ENCODE assay signal across 7 mouse cellular contexts in the genomic region with DNA sequence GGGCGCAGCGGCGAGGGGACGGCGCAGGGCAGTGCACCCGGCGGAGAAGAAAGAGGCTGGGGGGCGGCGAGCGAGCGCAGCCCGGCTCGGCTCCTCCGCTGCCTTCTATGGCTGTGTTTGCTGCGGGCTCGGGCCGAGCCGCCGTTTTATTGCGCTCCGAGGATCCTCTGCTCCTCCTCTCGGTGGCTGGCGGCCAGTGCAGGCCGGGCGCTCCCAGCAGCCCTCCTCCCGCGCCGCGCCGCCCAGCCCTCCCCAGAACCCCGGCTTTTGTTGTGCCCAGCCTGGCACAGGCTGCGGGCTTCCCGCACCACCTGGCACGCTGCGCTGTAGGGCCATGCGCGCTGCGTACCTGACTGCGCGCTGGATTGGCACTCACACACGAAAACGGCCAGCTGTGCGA. TPM values are rescaled to one million over a fixed set of nuclear protein-coding genes. Genes with fewer than 3 reads are reported as not detected.
A peak's percentile ranks its signal among the peaks of the same experiment; 100 is the strongest.
DNase-seq lines count a peak whose midpoint lies in the region; ATAC-seq and TF ChIP-seq lines count a peak whose summit lies in the region.

No protein-coding gene starts in this region.

- H3K27ac ChIP-seq in embryonic facial prominence, embryonic 10.5 days (replicated peaks), result peak overlapping the region; percentile 97
- H3K27ac ChIP-seq in heart, adult 2 months, result peak overlapping the region; percentile 85
- peak overlapping the region; percentile 71; the same call in 1 of the 2 replicates for H3K27ac ChIP-seq in kidney, adult 2 months (ENCODE audit: insufficient read depth, low read depth, low read length)
- H3K27ac ChIP-seq in limb, embryonic 12.5 days, result peak overlapping the region; percentile 95
- peak overlapping the region; percentile 91 for H3K27ac ChIP-seq in midbrain, embryonic 14.5 days (replicated peaks; ENCODE audit: low read depth, low read length)

- peak; percentile 89 for ATAC-seq in limb, embryonic 12.5 days (ENCODE audit: insufficient number of reproducible peaks, insufficient read depth, low FRiP score, low TSS enrichment, low read depth)
- peak; percentile 94 for ATAC-seq in midbrain, embryonic 14.5 days (ENCODE audit: low FRiP score, low TSS enrichment)

- no peak for TF ChIP-seq EP300 in heart, adult 2 months (IDR thresholded peaks at IDR 0.05; ENCODE audit: insufficient read depth, low read depth, low read length)

- peak; percentile 93 for DNase-seq in adrenal gland, postnatal 14 days
- DNase-seq in embryonic facial prominence, embryonic 10.5 days (ENCODE audit: low spot score), result peak; percentile 90
- peak; percentile 92 for DNase-seq in heart, adult 2 months
- DNase-seq in kidney, adult 2 months, result peak; percentile 81
- peak; percentile 94 for DNase-seq in midbrain, embryonic 14.5 days
- peak; percentile 22 for DNase-seq in spleen, adult 12 weeks (ENCODE audit: low spot score)

- peaks cover 28% of the 10 kb centered on the region for H3K36me3 ChIP-seq in embryonic facial prominence, embryonic 10.5 days (replicated peaks)
- H3K36me3 ChIP-seq in heart, adult 2 months (ENCODE audit: control insufficient read depth, insufficient read depth, low read length), result no peaks in the 10 kb centered on the region
- H3K36me3 ChIP-seq in kidney, adult 2 months (ENCODE audit: control insufficient read depth, insufficient read depth, low read length), result no peaks in the 10 kb centered on the region
- H3K36me3 ChIP-seq in limb, embryonic 12.5 days, result peaks cover 17% of the 10 kb centered on the region
- H3K36me3 ChIP-seq in midbrain, embryonic 14.5 days (ENCODE audit: control insufficient read depth, insufficient read depth, low read length), result no peaks in the 10 kb centered on the region

- H3K4me2 ChIP-seq in limb, embryonic 12.5 days, result peak overlapping the region; percentile 85
- peak overlapping the region; percentile 69 for H3K4me2 ChIP-seq in midbrain, embryonic 14.5 days (ENCODE audit: low read length)

- peak; percentile 93 for TF ChIP-seq CTCF in heart, adult 2 months (IDR thresholded peaks at IDR 0.05)
- peak; percentile 36; the same call in 1 of the 2 replicates for TF ChIP-seq CTCF in kidney, adult 2 months (conservative IDR thresholded peaks at IDR 0.05; ENCODE audit: insufficient read depth, insufficient read length, low read depth, low read length)

- intact Hi-C loops in heart, adult 2 months (cut with DNase I), result loop anchor here (1.0 kb wide), 1 partner anchor 38 kb away; no protein-coding TSS in a partner anchor

- peak overlapping the region; percentile 90 for H3K4me3 ChIP-seq in embryonic facial prominence, embryonic 10.5 days
- H3K4me3 ChIP-seq in heart, adult 2 months, result peak overlapping the region; percentile 62
- H3K4me3 ChIP-seq in kidney, adult 2 months (ENCODE audit: insufficient read depth, low read depth, low read length), result peak overlapping the region; percentile 66
- H3K4me3 ChIP-seq in limb, embryonic 12.5 days (replicated peaks), result peak overlapping the region; percentile 88
- H3K4me3 ChIP-seq in midbrain, embryonic 14.5 days (replicated peaks; ENCODE audit: low read depth, low read length), result peak overlapping the region; percentile 76

- H3K9ac ChIP-seq in heart, adult 2 months (ENCODE audit: low read depth, low read length), result peak overlapping the region; percentile 74
- H3K9ac ChIP-seq in limb, embryonic 12.5 days (replicated peaks), result peak overlapping the region; percentile 98
- peak overlapping the region; percentile 96 for H3K9ac ChIP-seq in midbrain, embryonic 14.5 days (replicated peaks; ENCODE audit: low read length)

- H3K4me1 ChIP-seq in embryonic facial prominence, embryonic 10.5 days, result peaks cover 43% of the 10 kb centered on the region
- no peaks in the 10 kb centered on the region for H3K4me1 ChIP-seq in heart, adult 2 months (ENCODE audit: control insufficient read depth, insufficient read depth, low read length)
- H3K4me1 ChIP-seq in kidney, adult 2 months (ENCODE audit: control insufficient read depth, insufficient read depth, low read length), result no peaks in the 10 kb centered on the region
- H3K4me1 ChIP-seq in limb, embryonic 12.5 days (replicated peaks), result peaks cover 38% of the 10 kb centered on the region
- H3K4me1 ChIP-seq in midbrain, embryonic 14.5 days (ENCODE audit: control insufficient read depth, insufficient read depth, low read length), result peaks cover 18% of the 10 kb centered on the region

- H3K79me2 ChIP-seq in heart, adult 2 months (replicated peaks; ENCODE audit: control insufficient read depth, insufficient read depth, low read length), result no peaks in the 10 kb centered on the region

- no peaks in the 10 kb centered on the region for H3K9me3 ChIP-seq in embryonic facial prominence, embryonic 10.5 days
- no peaks in the 10 kb centered on the region for H3K9me3 ChIP-seq in limb, embryonic 12.5 days
- no peaks in the 10 kb centered on the region for H3K9me3 ChIP-seq in midbrain, embryonic 14.5 days (ENCODE audit: control insufficient read depth, low read length)

- TF ChIP-seq POLR2A in heart, adult 2 months (IDR thresholded peaks at IDR 0.05; ENCODE audit: insufficient read depth, low read depth, low read length), result peak; percentile 87
- TF ChIP-seq POLR2A in kidney, adult 2 months (IDR thresholded peaks at IDR 0.05; ENCODE audit: low read depth, low read length), result peak; percentile 65

- WGBS in embryonic facial prominence, embryonic 10.5 days, result 1% methylated on average over 43 of the region's 43 CpGs
- WGBS in heart, adult 2 months, result under 1% methylated on average over 43 of the region's 43 CpGs
- WGBS in kidney, adult 2 months, result under 1% methylated on average over 43 of the region's 43 CpGs
- WGBS in limb, embryonic 12.5 days, result under 1% methylated on average over 40 of the region's 43 CpGs
- under 1% methylated on average over 33 of the region's 43 CpGs for WGBS in midbrain, embryonic 14.5 days

- H3K27me3 ChIP-seq in embryonic facial prominence, embryonic 10.5 days (replicated peaks; ENCODE audit: low read depth, poor library complexity, severe bottlenecking), result no peaks in the 10 kb centered on the region
- H3K27me3 ChIP-seq in heart, adult 2 months (ENCODE audit: control insufficient read depth, insufficient read depth, low read length), result no peaks in the 10 kb centered on the region
- H3K27me3 ChIP-seq in kidney, adult 2 months (replicated peaks; ENCODE audit: control insufficient read depth, insufficient read depth, low read length), result no peaks in the 10 kb centered on the region
- H3K27me3 ChIP-seq in limb, embryonic 12.5 days, result no peaks in the 10 kb centered on the region; the same call in 1 of the 2 replicates
- no peaks in the 10 kb centered on the region for H3K27me3 ChIP-seq in midbrain, embryonic 14.5 days (ENCODE audit: control insufficient read depth, insufficient read depth, low read length)

RNA-seq across cellular contexts. Expression of a gene that starts 0.3 kb away (rescaled TPM):
- total RNA-seq in adrenal gland, postnatal 14 days (2021), result 78.9 and 94.3 TPM in 2 replicates
- polyA plus RNA-seq in embryonic facial prominence, embryonic 10.5 days (2016; fragmentation: Nextera tagmentation; extraction: Ambion mirVana), result 40.0 and 46.9 TPM in 2 replicates
- 100 to 1,000 TPM in 1 of 2 experiments, 10 to 100 TPM in 1; 99.2 to 109 TPM for total RNA-seq in heart, adult 2 months (2021)
- polyA plus RNA-seq in heart, adult 2 months (2012; rRNA removed), result 98.9 and 121 TPM in 2 replicates
- polyA plus RNA-seq in kidney, adult 2 months (2012; rRNA removed), result 78.7 and 83.3 TPM in 2 replicates
- polyA plus RNA-seq in limb, embryonic 12.5 days (2016; fragmentation: Nextera tagmentation; extraction: Ambion mirVana), result 77.6 and 91.3 TPM in 2 replicates
- polyA plus RNA-seq in midbrain, embryonic 14.5 days (2014; fragmentation: Nextera tagmentation; extraction: Ambion mirVana), result 71.3 and 81.8 TPM in 2 replicates

RNA-seq across cellular contexts. Expression of a gene that starts 12.9 kb away (rescaled TPM):
- 0.67 and 1.7 TPM in 2 replicates for total RNA-seq in adrenal gland, postnatal 14 days (2021)
- 0.13 and 0.56 TPM in 2 replicates for polyA plus RNA-seq in embryonic facial prominence, embryonic 10.5 days (2016; fragmentation: Nextera tagmentation; extraction: Ambion mirVana)
- total RNA-seq in heart, adult 2 months (2021), result under 1 TPM; 0.32 to 0.65 TPM
- 0.15 and 0.18 TPM in 2 replicates for polyA plus RNA-seq in heart, adult 2 months (2012; rRNA removed)
- 0.06 and 0.07 TPM in 2 replicates for polyA plus RNA-seq in kidney, adult 2 months (2012; rRNA removed)
- 0.59 and 0.60 TPM in 2 replicates for polyA plus RNA-seq in limb, embryonic 12.5 days (2016; fragmentation: Nextera tagmentation; extraction: Ambion mirVana)
- 0.21 and 0.22 TPM in 2 replicates for polyA plus RNA-seq in midbrain, embryonic 14.5 days (2014; fragmentation: Nextera tagmentation; extraction: Ambion mirVana)

RNA-seq across cellular contexts. Expression of a gene that starts 46.7 kb away (rescaled TPM):
- total RNA-seq in adrenal gland, postnatal 14 days (2021), result 51.1 and 59.7 TPM in 2 replicates
- polyA plus RNA-seq in embryonic facial prominence, embryonic 10.5 days (2016; fragmentation: Nextera tagmentation; extraction: Ambion mirVana), result 0.86 and 0.88 TPM in 2 replicates
- 10 to 100 TPM; 20.2 to 28.6 TPM for total RNA-seq in heart, adult 2 months (2021)
- polyA plus RNA-seq in heart, adult 2 months (2012; rRNA removed), result 112 and 121 TPM in 2 replicates
- 360 and 363 TPM in 2 replicates for polyA plus RNA-seq in kidney, adult 2 months (2012; rRNA removed)
- 4.1 and 4.3 TPM in 2 replicates for polyA plus RNA-seq in limb, embryonic 12.5 days (2016; fragmentation: Nextera tagmentation; extraction: Ambion mirVana)
- 1.8 and 5.5 TPM in 2 replicates for polyA plus RNA-seq in midbrain, embryonic 14.5 days (2014; fragmentation: Nextera tagmentation; extraction: Ambion mirVana)

Comparison
In these comparisons a context has a peak if more than half of its experiments do, and no peak if none do; other contexts are left out.
1. Peak in every context shown above with its lines: DNase-seq, ATAC-seq, H3K4me3 ChIP-seq and H3K27ac ChIP-seq.
2. DNase-seq: peak in every context shown above with its lines; median percentile 94 in midbrain, embryonic 14.5 days; 93 in adrenal gland, postnatal 14 days; 92 in heart, adult 2 months; 90 in embryonic facial prominence, embryonic 10.5 days; 81 in kidney, adult 2 months; 22 in spleen, adult 12 weeks.
3. RNA of a gene that starts 46.7 kb away (polyA plus RNA-seq): 360 to 363 TPM in kidney, adult 2 months and 112 to 121 TPM in heart, adult 2 months; 1.8 to 5.5 TPM in midbrain, embryonic 14.5 days, 4.1 to 4.3 TPM in limb, embryonic 12.5 days and 0.86 to 0.88 TPM in embryonic facial prominence, embryonic 10.5 days; every median in the first group is over 10 times any median in the second.